In genomic region chr3:103690506-103690905, GRCm38 (mm10) we compare ENCODE assay signal across 12 mouse cellular contexts. TPM values are rescaled to one million over a fixed set of nuclear protein-coding genes. Genes with fewer than 3 reads are reported as not detected.
A peak's percentile ranks its signal among the peaks of the same experiment; 100 is the strongest.
DNase-seq lines count a peak whose midpoint lies in the region; ATAC-seq and TF ChIP-seq lines count a peak whose summit lies in the region.
"Had no signal": no experiment of that assay in that cellular context is flagged by ENCODE, and none has a peak within 500 bp of the region (broad histone marks: within the 10 kb centered on the region; RNA-seq: fewer than 3 reads in every experiment).

No protein-coding gene starts in this region.

- TF ChIP-seq POLR2A in cerebellum, adult 2 months (IDR thresholded peaks at IDR 0.05; ENCODE audit: borderline replicate concordance, insufficient read depth, low read length), result no peak

- H3K27ac ChIP-seq in heart, embryonic 11.5 days (ENCODE audit: low read depth, low read length), result no peak overlapping the region
- no peak overlapping the region for H3K27ac ChIP-seq in cerebellum, adult 2 months (ENCODE audit: insufficient read depth, low read length)
- H3K27ac ChIP-seq: embryonic facial prominence, embryonic 15.5 days had no signal

- ATAC-seq in heart, embryonic 11.5 days (replicated peaks; ENCODE audit: insufficient number of reproducible peaks, low FRiP score, low TSS enrichment), result no peak

- H3K4me2 ChIP-seq in heart, embryonic 11.5 days, result no peak overlapping the region
- H3K4me2 ChIP-seq: embryonic facial prominence, embryonic 15.5 days had no signal

- H3K36me3 ChIP-seq in heart, embryonic 11.5 days (ENCODE audit: control insufficient read depth, insufficient read depth, low read length), result no peaks in the 10 kb centered on the region
- H3K36me3 ChIP-seq: embryonic facial prominence, embryonic 15.5 days; G1E had no signal

- DNase-seq in heart, adult 18-20 months, result peak; percentile 48 to 65
- peak; percentile 37 for DNase-seq in testis, postnatal 10 days (ENCODE audit: low spot score)
- DNase-seq in testis, postnatal 14 days (ENCODE audit: low spot score), result no peak
- DNase-seq in induced T-regulatory cell, adult 2 months (ENCODE audit: low read depth), result peak; percentile 32
- peak; percentile 33 for DNase-seq in skeletal muscle tissue, adult 2 months (ENCODE audit: low read depth, low spot score)
- DNase-seq in right cerebral cortex, postnatal 14 days, result no peak
- DNase-seq in cerebellum, adult 2 months, result no peak

- H3K9ac ChIP-seq in heart, embryonic 11.5 days (ENCODE audit: low read depth, low read length), result no peak overlapping the region
- H3K9ac ChIP-seq: embryonic facial prominence, embryonic 15.5 days had no signal

- no peaks in the 10 kb centered on the region for H3K9me3 ChIP-seq in heart, embryonic 11.5 days (replicated peaks; ENCODE audit: control insufficient read depth, low read length)
- H3K9me3 ChIP-seq: embryonic facial prominence, embryonic 15.5 days; G1E had no signal

- TF ChIP-seq CTCF in cerebellum, adult 2 months (IDR thresholded peaks at IDR 0.05; ENCODE audit: borderline replicate concordance, insufficient read depth, low read depth, low read length), result no peak

- 68% methylated on average over 3 of the region's 3 CpGs for WGBS in heart, embryonic 11.5 days (ENCODE audit: insufficient replicate concordance)
- WGBS in cerebellum, adult 2 months, result 82% methylated on average over 3 of the region's 3 CpGs

- H3K4me1 ChIP-seq in heart, embryonic 11.5 days (ENCODE audit: control insufficient read depth, insufficient read depth, low read length), result no peaks in the 10 kb centered on the region
- H3K4me1 ChIP-seq in cerebellum, adult 2 months (ENCODE audit: control insufficient read depth, insufficient read depth, low read length), result no peaks in the 10 kb centered on the region
- H3K4me1 ChIP-seq: embryonic facial prominence, embryonic 15.5 days had no signal

- no peaks in the 10 kb centered on the region for H3K27me3 ChIP-seq in heart, embryonic 11.5 days (ENCODE audit: control insufficient read depth, insufficient read depth, low read length)
- no peaks in the 10 kb centered on the region for H3K27me3 ChIP-seq in cerebellum, adult 2 months (ENCODE audit: control insufficient read depth, insufficient read depth, low read length)
- H3K27me3 ChIP-seq: embryonic facial prominence, embryonic 15.5 days had no signal

- no peak overlapping the region for H3K4me3 ChIP-seq in heart, embryonic 11.5 days (ENCODE audit: low read depth, low read length)
- H3K4me3 ChIP-seq in cerebellum, adult 2 months (replicated peaks; ENCODE audit: insufficient read depth, low read depth, low read length), result no peak overlapping the region
- H3K4me3 ChIP-seq: embryonic facial prominence, embryonic 15.5 days had no signal

RNA-seq across cellular contexts. Expression of gene Atg4a-ps, which starts 44.6 kb away (rescaled TPM):
- 1 to 10 TPM in 1 of 2 experiments, not detected in 1; 2.2 TPM for total RNA-seq in heart, adult 18-20 months (2021)
- 0.09 and 0.13 TPM in 2 replicates for polyA plus RNA-seq in heart, embryonic 11.5 days (2014; fragmentation: Nextera tagmentation; extraction: Ambion mirVana)
- 0.07 and 0.08 TPM in 2 replicates for polyA plus RNA-seq in cerebellum, adult 2 months (2012; rRNA removed)
- polyA plus RNA-seq: G1E had no signal

RNA-seq across cellular contexts. Expression of gene Olfml3, which starts 47.3 kb away (rescaled TPM):
- total RNA-seq in heart, adult 18-20 months (2021), result 1 to 10 TPM; 4.3 to 5.3 TPM
- polyA plus RNA-seq in heart, embryonic 11.5 days (2014; fragmentation: Nextera tagmentation; extraction: Ambion mirVana), result 21.8 and 22.4 TPM in 2 replicates
- polyA plus RNA-seq in cerebellum, adult 2 months (2012; rRNA removed), result 5.0 TPM in 2 replicates
- polyA plus RNA-seq: G1E had no signal

RNA-seq across cellular contexts. Expression of gene Gm10964, which starts 48.7 kb away (rescaled TPM):
- not detected for total RNA-seq in heart, adult 18-20 months (2021)
- polyA plus RNA-seq in heart, embryonic 11.5 days (2014; fragmentation: Nextera tagmentation; extraction: Ambion mirVana), result not detected in 2 replicates
- polyA plus RNA-seq in cerebellum, adult 2 months (2012; rRNA removed), result not detected in 2 replicates
- total RNA-seq: G1E; heart, postnatal 14 days; left cerebral cortex, postnatal 10 days had no signal
- polyA plus RNA-seq: embryonic facial prominence, embryonic 15.5 days; G1E had no signal

Comparison
In these comparisons a context has a peak if more than half of its experiments do, and no peak if none do; other contexts are left out.
1. DNase-seq: peak in heart, adult 18-20 months (2 of 2), testis, postnatal 10 days (single experiment), induced T-regulatory cell, adult 2 months (single experiment) and skeletal muscle tissue, adult 2 months (single experiment); none in testis, postnatal 14 days (single experiment), right cerebral cortex, postnatal 14 days (single experiment) and cerebellum, adult 2 months (0 of 2).